Mouse (Mus musculus): ENCODE data around the gene Gm17124. TPM values are rescaled to one million over a fixed set of nuclear protein-coding genes. Genes with fewer than 3 reads are reported as not detected.
"Not testable (repeated sequence)": the region's sequence is repeated elsewhere in the genome, so short reads cannot be mapped to it uniquely, and the experiment has no call there.

The Gm17124 gene
- total RNA-seq (2021): not detected
- long read RNA-seq, experiment 1: 0 reads
- long read RNA-seq, experiment 2: 0 reads

DNA sequence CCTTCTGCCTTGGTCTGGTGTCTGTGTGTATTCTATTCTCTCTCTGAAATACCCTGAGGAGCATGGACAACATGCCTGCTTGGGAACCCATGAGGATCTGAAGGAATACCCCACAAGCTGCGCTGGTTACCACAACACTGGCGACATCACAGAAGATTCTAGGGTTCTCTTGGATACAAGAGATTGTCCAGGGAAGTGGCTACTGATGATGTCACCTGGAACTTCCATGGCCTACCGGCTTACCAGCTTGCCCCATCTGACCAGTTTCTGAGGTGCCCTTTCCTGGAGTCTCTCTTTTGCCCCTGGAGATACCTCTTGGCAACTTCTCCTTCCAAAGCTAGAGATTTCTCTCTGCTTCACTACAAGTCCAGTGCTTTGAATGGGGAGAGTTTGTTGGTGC is at the start of gene Gm17124:
Gm17124 (minus strand) TSS at position 101 of the 400 bp plus-strand sequence.
- not testable (repeated sequence) for DNase-seq (ENCODE audit: low spot score)

DNA sequence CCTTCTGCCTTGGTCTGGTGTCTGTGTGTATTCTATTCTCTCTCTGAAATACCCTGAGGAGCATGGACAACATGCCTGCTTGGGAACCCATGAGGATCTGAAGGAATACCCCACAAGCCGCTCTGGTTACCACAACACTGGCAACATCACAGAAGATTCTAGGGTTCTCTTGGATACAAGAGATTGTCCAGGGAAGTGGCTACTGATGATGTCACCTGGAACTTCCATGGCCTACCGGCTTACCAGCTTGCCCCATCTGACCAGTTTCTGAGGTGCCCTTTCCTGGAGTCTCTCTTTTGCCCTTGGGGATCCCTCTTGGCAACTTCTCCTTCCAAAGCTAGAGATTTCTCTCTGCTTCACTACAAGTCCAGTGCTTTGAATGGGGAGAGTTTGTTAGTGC is 42.1 kb upstream of the Gm17124 start, which contains the start of gene Gm3633:
Gm3633 (minus strand) TSS at position 101 of the 400 bp plus-strand sequence.
- not testable (repeated sequence) for DNase-seq (ENCODE audit: low spot score)

Small RNA genes lying within 50 kb of the gene (microRNA-seq; reads per million reads assigned to microRNA genes)
- gene Gm23620 (not detected), gene Gm25228 (not detected)

Other genes starting within 250 kb of the Gm17124 start
- gene Gm8005, start 160.2 kb downstream of the Gm17124 start, total RNA-seq (2021): not detected
- gene Gm8011, start 136.0 kb downstream of the Gm17124 start, total RNA-seq (2021): not detected
- not detected for gene Gm8020, start 97.5 kb downstream of the Gm17124 start, total RNA-seq (2021)
- gene Gm8024, start 75.6 kb downstream of the Gm17124 start, total RNA-seq (2021): not detected
- not detected for gene Gm3633, start 42.0 kb upstream of the Gm17124 start, total RNA-seq (2021)
- gene Gm10378, start 56.1 kb upstream of the Gm17124 start, total RNA-seq (2021): not detected
- gene Gm3015, start 168.9 kb upstream of the Gm17124 start, total RNA-seq (2021): not detected
- not detected for gene Gm10377, start 198.1 kb upstream of the Gm17124 start, total RNA-seq (2021)